Mouse (Mus musculus): ENCODE measurements around the gene Rpa3.
A peak's percentile ranks its signal among the peaks of the same experiment; 100 is the strongest.

Gene Rpa3

GRCm38 (mm10) chr6:8259004-8259666 is at the start of gene Rpa3, which contains the start of the genes Umad1 and Gm45062:
Rpa3 (minus strand) TSS chr6:8259173.
Umad1 (plus strand) TSS chr6:8259288.
Gm45062 (plus strand) TSS chr6:8259450.
- peak; percentile 76 for DNase-seq (ENCODE audit: extremely low read depth, low read depth, low spot score)

GRCm38 (mm10) chr6:8307878-8308775 is 49.2 kb upstream of the Rpa3 start:
- DNase-seq (ENCODE audit: extremely low read depth, low read depth, low spot score), result no peak

GRCm38 (mm10) chr6:8299066-8299863 is 40.3 kb upstream of the Rpa3 start:
- DNase-seq (ENCODE audit: extremely low read depth, low read depth, low spot score), result no peak

GRCm38 (mm10) chr6:8294048-8294784 is 35.2 kb upstream of the Rpa3 start:
- no peak for DNase-seq (ENCODE audit: extremely low read depth, low read depth, low spot score)

GRCm38 (mm10) chr6:8288755-8289580 is 30.0 kb upstream of the Rpa3 start:
- DNase-seq (ENCODE audit: extremely low read depth, low read depth, low spot score), result no peak

GRCm38 (mm10) chr6:8286146-8286545 is 27.2 kb upstream of the Rpa3 start:
- DNase-seq (ENCODE audit: extremely low read depth, low read depth, low spot score), result no peak

GRCm38 (mm10) chr6:8285401-8285960 is 26.5 kb upstream of the Rpa3 start:
- DNase-seq (ENCODE audit: extremely low read depth, low read depth, low spot score), result no peak

- no peak for DNase-seq (ENCODE audit: extremely low read depth, low read depth, low spot score)
Measured at GRCm38 (mm10) chr6:8283255-8283654, 24.3 kb upstream of the Rpa3 start.

- no peak for DNase-seq (ENCODE audit: extremely low read depth, low read depth, low spot score)
Measured at GRCm38 (mm10) chr6:8278426-8279002, 19.5 kb upstream of the Rpa3 start.

- no peak for DNase-seq (ENCODE audit: extremely low read depth, low read depth, low spot score)
Measured at GRCm38 (mm10) chr6:8276431-8276830, 17.5 kb upstream of the Rpa3 start.

- DNase-seq (ENCODE audit: extremely low read depth, low read depth, low spot score), result no peak
Measured at GRCm38 (mm10) chr6:8275098-8275497, 16.1 kb upstream of the Rpa3 start.

GRCm38 (mm10) chr6:8274387-8275054 is 15.5 kb upstream of the Rpa3 start:
- no peak for DNase-seq (ENCODE audit: extremely low read depth, low read depth, low spot score)

GRCm38 (mm10) chr6:8271047-8271446 is 12.1 kb upstream of the Rpa3 start:
- no peak for DNase-seq (ENCODE audit: extremely low read depth, low read depth, low spot score)

- DNase-seq (ENCODE audit: extremely low read depth, low read depth, low spot score), result no peak
Measured at GRCm38 (mm10) chr6:8259667-8260044, 683 bp upstream of the Rpa3 start.

GRCm38 (mm10) chr6:8258316-8258715 is 657 bp downstream of the Rpa3 start:
- no peak for DNase-seq (ENCODE audit: extremely low read depth, low read depth, low spot score)

- no peak for DNase-seq (ENCODE audit: extremely low read depth, low read depth, low spot score)
Measured at GRCm38 (mm10) chr6:8228596-8228995, 30.4 kb downstream of the Rpa3 start.

GRCm38 (mm10) chr6:8227035-8227434 is 31.9 kb downstream of the Rpa3 start:
- DNase-seq (ENCODE audit: extremely low read depth, low read depth, low spot score), result no peak

GRCm38 (mm10) chr6:8210661-8211060 is 48.3 kb downstream of the Rpa3 start:
- DNase-seq (ENCODE audit: extremely low read depth, low read depth, low spot score), result no peak

- no peak for DNase-seq (ENCODE audit: extremely low read depth, low read depth, low spot score)
Measured at GRCm38 (mm10) chr6:8209866-8210186, 49.1 kb downstream of the Rpa3 start.

All from fat pad, adult 2 months (tissue).